Mouse (Mus musculus) olfactory bulb, adult 2 months (tissue): Measurements from ENCODE around the gene Taf15. TPM values are rescaled to one million over a fixed set of nuclear protein-coding genes. Genes with fewer than 3 reads are reported as not detected.
A peak's percentile ranks its signal among the peaks of the same experiment; 100 is the strongest.

ENCODE experiments used
- H3K27ac ChIP-seq: fragments of 200-500 bp; 2 replicates; pipeline ENCODE4 v1.5.1; 2012; ENCODE audit warnings: low read depth, low read length; ENCODE audit not compliant: insufficient read depth
- H3K4me1 ChIP-seq: fragments of 200-500 bp; 2 replicates; pipeline ENCODE4 v1.6.1; 2012; ENCODE audit warnings: low read length; ENCODE audit not compliant: control insufficient read depth, insufficient read depth
- H3K4me3 ChIP-seq: fragments of 200-500 bp; 2 replicates; pipeline ENCODE4 v1.5.1; 2012; ENCODE audit warnings: mild to moderate bottlenecking, low read depth, low read length, moderate library complexity; ENCODE audit not compliant: insufficient read depth
- CTCF ChIP-seq: fragments of 200-500 bp; IDR thresholded peaks from 2 replicates; pipeline ENCODE4 v1.5.1; 2012; ENCODE audit warnings: low read depth, mild to moderate bottlenecking, low read length, moderate library complexity; ENCODE audit not compliant: insufficient read depth
- POLR2A ChIP-seq: fragments of 200-500 bp; IDR thresholded peaks from 2 replicates; pipeline ENCODE4 v1.6.1; 2012; ENCODE audit warnings: mild to moderate bottlenecking, low read depth, low read length, moderate library complexity; ENCODE audit not compliant: insufficient read depth
- WGBS: fragments of 180-500 bp; shearing (Covaris S2); methylation state at CpG from one replicate; pipeline ENCODE4 v1.1.7; 2018; 5-methylcytosine and 5-hydroxymethylcytosine counted together
- polyA plus RNA-seq: library from polyadenylated mRNA; stranded (reverse); fragments of >200 nt; gene quantifications from 2 replicates; pipeline ENCODE4 v1.2.4, GENCODE M21; 2012; ENCODE audit warnings: low replicate concordance; ENCODE audit not compliant: missing spikeins, insufficient read depth, insufficient read length

Taf15 gene
- polyA plus RNA-seq, 1 experiment = not detected

DNA sequence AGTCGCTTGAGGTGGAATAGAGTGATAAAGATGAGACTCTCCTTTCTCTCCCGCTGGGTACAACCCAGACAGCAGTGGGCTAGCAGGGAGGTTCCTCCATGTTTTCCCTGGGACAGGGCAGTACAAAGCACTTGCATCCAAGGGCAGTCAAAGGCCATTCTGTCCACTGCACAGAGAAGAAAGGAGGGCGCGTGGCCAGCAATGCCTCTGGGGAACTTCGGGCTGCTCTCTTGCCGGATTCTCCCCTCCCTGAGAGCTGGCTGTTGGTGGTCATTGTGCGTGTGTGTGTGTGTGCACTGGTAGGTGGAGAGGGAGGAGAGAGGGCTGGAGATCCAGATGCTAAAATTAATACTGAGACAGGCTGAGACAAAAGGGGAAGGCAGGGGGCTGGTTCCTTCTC is 31.7 kb upstream of the Taf15 start:
- Histone ChIP-seq H3K27ac (no peak overlapping the region), H3K4me3 (no peak overlapping the region; the same call in 1 of the 2 replicates), H3K4me1 (peaks cover 16% of the 10 kb centered on the region)
- WGBS = 37% methylated on average over 7 of the region's 7 CpGs
- TF ChIP-seq CTCF = no peak
- no peak for TF ChIP-seq POLR2A

DNA sequence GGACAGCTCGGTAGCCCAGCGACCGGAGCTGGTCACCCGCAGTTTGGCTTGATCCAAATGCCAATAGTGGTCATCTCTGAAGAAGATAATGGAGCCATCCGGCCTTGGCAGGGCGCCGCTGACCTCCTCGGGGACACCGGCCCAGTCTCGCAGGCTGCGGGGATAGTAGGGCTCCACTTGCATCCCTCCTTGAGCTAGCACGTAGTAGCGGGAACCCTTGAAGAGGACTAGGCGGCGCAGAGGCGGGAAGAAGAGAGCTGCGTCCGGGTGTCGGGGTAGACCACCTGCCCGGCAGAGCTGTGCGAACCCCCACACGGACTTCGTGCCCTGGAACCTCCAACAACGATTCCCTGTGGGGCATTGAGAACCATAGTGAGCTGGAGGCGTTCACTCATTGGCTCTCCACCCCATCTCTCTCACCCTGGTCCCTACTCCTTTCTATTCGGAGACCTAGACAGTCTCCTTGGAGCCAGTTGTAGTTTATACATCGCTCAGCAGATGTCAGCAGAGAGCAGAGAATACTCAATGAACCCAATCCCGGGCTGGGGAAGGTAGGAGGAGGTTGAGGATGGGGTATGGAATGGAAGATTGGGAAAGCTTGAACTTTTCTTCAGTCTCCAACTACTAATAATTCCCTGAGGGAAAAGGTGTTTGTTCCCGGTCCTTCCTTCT is 30.2 kb upstream of the Taf15 start:
- no peak for TF ChIP-seq POLR2A
- no peak; the same call in 1 of the 2 replicates for TF ChIP-seq CTCF
- 11% methylated on average over 29 of the region's 29 CpGs for WGBS
- H3K27ac ChIP-seq = no peak overlapping the region
- peak overlapping the region; percentile 21 for H3K4me3 ChIP-seq
- H3K4me1 ChIP-seq = peaks cover 16% of the 10 kb centered on the region

DNA sequence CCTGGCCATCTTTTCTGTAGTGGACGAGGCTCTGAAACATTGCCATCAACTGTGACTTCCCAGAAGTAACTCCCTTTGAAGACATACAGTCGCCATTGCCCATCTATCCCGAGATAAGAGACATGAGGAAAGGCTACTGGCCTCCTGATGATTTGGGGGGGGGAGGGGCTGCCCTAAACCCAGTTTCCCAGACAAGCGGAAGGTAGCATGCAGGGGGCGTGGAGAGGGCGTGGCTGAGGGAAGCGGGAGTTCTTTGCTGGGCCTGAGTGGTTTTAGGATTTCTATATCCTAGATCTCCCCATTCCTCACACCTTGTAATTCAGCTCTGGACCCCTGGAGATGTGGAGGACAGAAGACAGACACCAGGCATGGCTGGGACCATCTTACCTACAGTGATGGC is 29.1 kb upstream of the Taf15 start:
- Histone ChIP-seq H3K4me3 (no peak overlapping the region), H3K27ac (no peak overlapping the region), H3K4me1 (peaks cover 20% of the 10 kb centered on the region)
- TF ChIP-seq CTCF (no peak), POLR2A (no peak)
- 23% methylated on average over 7 of the region's 7 CpGs for WGBS

- WGBS = 36% methylated on average over 19 of the region's 19 CpGs
- Histone ChIP-seq H3K4me3 (no peak overlapping the region), H3K27ac (no peak overlapping the region), H3K4me1 (peaks cover 20% of the 10 kb centered on the region)
- TF ChIP-seq POLR2A (no peak), CTCF (no peak)
These were observed 27.9 kb upstream of the Taf15 start for GRCm38 (mm10) chr11:83445001-83445400.

DNA sequence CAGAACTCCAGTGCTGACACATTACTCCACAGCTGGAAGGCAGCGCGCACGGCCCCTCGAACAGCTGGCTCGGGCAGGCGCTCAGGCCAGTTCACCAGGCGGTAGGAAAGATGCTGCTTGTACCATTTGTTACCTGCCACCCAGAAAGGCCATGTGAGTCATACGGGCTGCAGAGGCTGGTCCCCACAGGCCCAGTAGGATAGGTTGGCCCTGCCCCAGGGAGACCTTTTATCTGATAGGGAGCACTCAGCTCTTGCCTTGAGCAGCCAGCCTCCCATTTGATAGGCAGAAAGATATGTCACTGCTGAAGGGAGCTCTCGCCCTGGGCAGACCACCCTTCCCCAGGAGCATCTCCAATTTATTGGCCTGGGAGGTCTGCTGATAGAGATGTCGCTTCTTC is 25.3 kb upstream of the Taf15 start:
- no peak overlapping the region for H3K4me3 ChIP-seq
- WGBS = 93% methylated on average over 10 of the region's 10 CpGs
- TF ChIP-seq POLR2A (no peak), CTCF (no peak)

DNA sequence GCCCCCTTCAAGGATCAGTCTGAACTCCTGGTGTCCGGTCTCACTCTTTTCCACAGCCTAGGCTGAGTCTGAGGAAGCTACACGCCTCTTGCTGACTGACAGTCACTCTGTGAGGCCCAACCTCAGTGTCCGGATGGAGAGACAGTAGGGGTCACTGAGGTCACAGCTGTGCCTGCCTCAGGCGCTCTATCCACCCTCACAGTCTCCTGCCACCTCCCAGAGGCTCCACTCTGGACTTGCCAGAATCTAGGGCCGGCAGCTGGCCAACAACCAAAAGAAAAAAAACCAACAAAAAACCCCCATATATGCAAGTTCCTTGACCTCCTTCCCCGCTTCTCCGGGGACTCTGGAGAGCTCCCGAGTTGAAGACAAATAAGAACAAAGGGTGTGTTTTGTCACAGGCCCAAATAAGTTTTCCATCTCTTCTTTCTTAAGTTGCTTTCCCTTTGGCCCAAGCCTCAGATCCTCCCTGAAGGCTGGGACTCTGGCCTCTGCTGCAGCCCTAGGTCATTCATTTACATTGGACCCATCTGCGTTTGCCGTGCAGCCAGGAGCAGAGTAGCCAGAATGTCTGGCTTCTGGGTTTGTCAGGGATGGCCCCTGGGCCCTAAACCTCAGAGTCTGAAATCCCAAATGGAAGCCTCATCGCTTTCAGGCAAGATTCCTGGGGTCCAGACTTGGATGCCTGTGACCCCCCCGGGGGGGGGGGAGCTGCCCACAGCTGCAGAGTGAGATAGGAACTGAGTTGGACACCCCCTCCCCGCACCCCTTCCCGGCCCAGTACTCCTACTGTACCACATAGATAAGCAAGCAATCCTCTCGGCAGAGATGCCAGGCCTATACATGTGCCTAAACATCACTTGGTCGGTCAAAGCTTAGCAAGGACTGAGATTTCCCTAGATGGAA is 24.6 kb upstream of the Taf15 start:
- Histone ChIP-seq H3K27ac (no peak overlapping the region), H3K4me1 (peaks cover 11% of the 10 kb centered on the region), H3K4me3 (no peak overlapping the region)
- WGBS = 62% methylated on average over 16 of the region's 16 CpGs
- TF ChIP-seq CTCF = no peak
- TF ChIP-seq POLR2A = no peak

More for the DNA sequence above, 25.3 kb upstream of the Taf15 start:
- no peak overlapping the region for H3K27ac ChIP-seq
- peaks cover 14% of the 10 kb centered on the region for H3K4me1 ChIP-seq

GRCm38 (mm10) chr11:83448927-83449236 is 24.0 kb upstream of the Taf15 start:
- Histone ChIP-seq H3K27ac (no peak overlapping the region), H3K4me1 (peaks cover 9% of the 10 kb centered on the region), H3K4me3 (no peak overlapping the region)
- TF ChIP-seq CTCF = no peak

DNA sequence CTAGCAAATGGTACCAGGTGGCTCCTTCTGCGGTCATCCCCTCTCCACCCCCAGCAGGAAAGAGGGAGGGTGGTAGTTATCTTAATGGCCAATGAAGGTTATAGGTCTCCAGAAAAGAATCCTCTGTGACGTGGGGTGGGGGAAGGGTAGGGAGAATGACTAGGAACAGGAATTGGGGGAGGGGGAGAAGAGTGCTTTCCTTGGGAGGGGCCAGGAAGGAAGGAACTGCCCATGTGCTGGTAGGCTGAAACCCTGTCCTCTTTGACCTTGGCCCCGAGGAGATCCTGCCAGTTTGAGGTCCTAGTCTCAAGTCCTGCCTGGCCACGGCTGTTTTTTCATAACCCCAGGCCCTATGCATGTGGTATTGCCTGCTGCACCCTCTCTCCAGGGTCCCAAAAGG is 23.6 kb upstream of the Taf15 start:
- H3K4me3 ChIP-seq = no peak overlapping the region
- H3K4me1 ChIP-seq = peaks cover 9% of the 10 kb centered on the region
- 77% methylated on average over 4 of the region's 4 CpGs for WGBS
- no peak for TF ChIP-seq POLR2A
- TF ChIP-seq CTCF = no peak
- no peak overlapping the region for H3K27ac ChIP-seq

- Histone ChIP-seq H3K4me1 (peaks cover 5% of the 10 kb centered on the region), H3K4me3 (no peak overlapping the region), H3K27ac (no peak overlapping the region)
- WGBS = 19% methylated on average over 1 of the region's 1 CpGs
- TF ChIP-seq POLR2A (no peak), CTCF (no peak)
These were observed 22.3 kb upstream of the Taf15 start for GRCm38 (mm10) chr11:83450550-83450949.

DNA sequence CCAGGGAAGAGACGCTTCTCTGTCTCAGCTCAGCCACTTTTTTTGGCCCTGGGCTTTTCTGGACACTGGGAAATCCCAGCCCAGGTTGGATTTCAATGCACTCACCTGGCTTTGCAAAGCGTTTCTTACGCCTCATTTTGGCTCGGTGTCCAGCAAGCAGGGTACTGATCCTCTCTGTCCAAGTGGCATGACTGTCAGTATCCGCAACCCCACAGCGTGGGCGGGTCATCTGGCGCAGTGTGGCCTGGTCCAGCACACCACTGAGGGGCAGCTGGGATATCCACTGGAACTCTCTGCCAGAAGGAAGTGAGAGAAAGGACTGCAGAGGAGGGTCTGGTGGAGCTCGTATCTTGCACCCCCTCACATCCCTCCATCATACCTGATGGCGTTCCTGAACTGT is 21.6 kb upstream of the Taf15 start:
- H3K27ac ChIP-seq = no peak overlapping the region
- WGBS = 92% methylated on average over 10 of the region's 10 CpGs
- TF ChIP-seq CTCF (no peak), POLR2A (no peak)
- no peak overlapping the region for H3K4me3 ChIP-seq
- peaks cover 8% of the 10 kb centered on the region for H3K4me1 ChIP-seq
